Mouse (Mus musculus): ENCODE measurements around the gene Olfr969.
"Not testable (repeated sequence)": the region's sequence is repeated elsewhere in the genome, so short reads cannot be mapped to it uniquely, and the experiment has no call there.

The Olfr969 gene

DNA sequence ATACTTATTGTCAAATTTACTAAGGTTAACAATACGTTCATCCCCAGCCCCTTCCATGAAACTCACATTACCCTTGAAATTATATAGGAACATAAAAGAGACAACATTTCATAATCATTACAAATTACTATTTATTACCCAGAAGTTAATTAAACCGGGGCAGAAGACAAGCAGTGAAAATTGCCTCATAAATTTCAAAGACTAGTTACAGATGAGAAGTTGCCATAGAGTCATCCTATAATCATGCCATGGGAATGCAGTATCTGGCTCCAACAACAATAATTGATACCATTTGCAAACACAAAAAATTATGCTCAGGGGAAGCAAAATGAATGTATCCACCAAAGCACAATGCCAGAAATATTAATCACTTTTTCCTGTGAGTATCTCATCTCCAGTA lies at the start of gene Olfr969:
TSS of gene Olfr969 (plus strand) at position 388 of the 400 bp plus-strand sequence.
- no peak for DNase-seq

DNA sequence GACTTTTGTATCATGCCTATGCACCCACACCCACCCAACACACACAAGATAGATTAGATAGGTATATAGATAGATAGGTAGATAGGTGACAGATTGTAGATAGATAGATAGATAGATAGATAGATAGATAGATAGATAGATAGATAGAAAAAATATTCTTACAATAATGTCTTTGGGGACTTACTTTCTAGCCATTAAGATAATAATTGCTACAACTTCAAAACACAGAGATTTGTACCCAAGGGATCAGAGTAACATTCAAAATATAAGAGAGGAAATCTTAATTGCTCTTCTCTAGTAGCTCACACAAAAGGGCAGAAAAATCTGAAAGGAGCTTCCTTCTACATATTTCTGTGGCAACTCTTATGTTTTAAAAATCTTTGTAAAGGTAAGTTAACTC lies 44.8 kb upstream of the Olfr969 start, which contains the start of gene Olfr967:
TSS of gene Olfr967 (plus strand) at position 301 of the 400 bp plus-strand sequence.
- DNase-seq: no peak

DNA sequence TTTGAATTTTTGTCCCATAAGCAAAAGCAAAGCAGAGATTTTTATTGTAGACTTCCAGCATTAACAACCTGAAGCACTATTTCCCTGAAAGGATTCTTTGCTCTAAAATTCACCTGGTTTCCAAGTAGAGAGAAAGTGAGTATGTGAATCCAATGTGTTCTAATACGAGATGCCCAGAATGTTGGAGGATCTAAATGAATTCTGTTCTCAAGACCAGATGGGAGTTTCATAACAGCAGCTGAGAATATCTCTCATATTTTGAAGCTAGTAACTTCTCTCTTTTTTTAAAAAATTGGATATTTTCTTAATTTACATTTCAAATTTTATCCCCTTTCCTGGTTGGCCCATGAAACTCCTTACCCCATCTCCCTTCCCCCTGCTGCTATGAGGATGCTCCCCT lies 44.3 kb upstream of the Olfr969 start:
- DNase-seq: peak; percentile 13

DNA sequence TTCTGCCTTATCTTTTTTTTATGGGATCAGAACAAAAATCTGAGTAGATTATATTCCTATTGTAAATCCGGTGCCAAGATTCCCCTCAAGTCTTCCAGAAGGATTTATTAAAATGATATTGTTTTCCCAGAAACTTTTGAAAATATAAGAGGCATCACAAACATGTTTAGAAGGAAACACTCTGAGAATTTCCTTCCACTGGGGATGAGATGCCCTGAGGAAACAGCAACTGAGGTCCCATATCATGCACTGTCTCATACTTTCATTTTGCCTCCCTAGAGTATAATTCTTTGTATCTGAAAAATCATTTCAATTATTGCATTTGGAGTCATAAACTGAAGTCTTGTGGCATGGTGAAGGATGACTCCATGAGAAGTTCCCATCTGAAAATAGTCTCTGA lies 7.6 kb upstream of the Olfr969 start, which contains the start of gene Olfr968:
TSS of gene Olfr968 (minus strand) at position 101 of the 400 bp plus-strand sequence.
- no peak for DNase-seq

GRCm38 (mm10) chr9:39808560-39808959 lies 17.8 kb downstream of the Olfr969 start, which contains the start of gene Olfr970:
Olfr970 (plus strand) TSS chr9:39808860.
- DNase-seq: no peak

- not testable (repeated sequence) for DNase-seq
Measured at GRCm38 (mm10) chr9:39836576-39836975, 45.8 kb downstream of the Olfr969 start, which contains the start of gene Olfr971. Olfr971 (plus strand) TSS chr9:39836876.

Measured in right cerebral cortex, adult 18-20 months (tissue).